Mouse (Mus musculus) liver, adult 10 weeks (tissue): ENCODE results near the gene Rnf216. TPM values are rescaled to one million over a fixed set of nuclear protein-coding genes. Genes with fewer than 3 reads are reported as not detected.

Experiments used
- polyA plus RNA-seq: library from polyadenylated mRNA; stranded (reverse); fragments of 350-450 nt; fragmentation: Illumina TruSeq; extraction: RNeasy Lipid Tissue Mini Kit (QIAGEN cat#74804); gene quantifications from one replicate; pipeline ENCODE4 v1.2.3, GENCODE M21; 2014; ENCODE audit warnings: low read depth, low replicate concordance

The Rnf216 gene
- polyA plus RNA-seq = 11.4 TPM

DNA sequence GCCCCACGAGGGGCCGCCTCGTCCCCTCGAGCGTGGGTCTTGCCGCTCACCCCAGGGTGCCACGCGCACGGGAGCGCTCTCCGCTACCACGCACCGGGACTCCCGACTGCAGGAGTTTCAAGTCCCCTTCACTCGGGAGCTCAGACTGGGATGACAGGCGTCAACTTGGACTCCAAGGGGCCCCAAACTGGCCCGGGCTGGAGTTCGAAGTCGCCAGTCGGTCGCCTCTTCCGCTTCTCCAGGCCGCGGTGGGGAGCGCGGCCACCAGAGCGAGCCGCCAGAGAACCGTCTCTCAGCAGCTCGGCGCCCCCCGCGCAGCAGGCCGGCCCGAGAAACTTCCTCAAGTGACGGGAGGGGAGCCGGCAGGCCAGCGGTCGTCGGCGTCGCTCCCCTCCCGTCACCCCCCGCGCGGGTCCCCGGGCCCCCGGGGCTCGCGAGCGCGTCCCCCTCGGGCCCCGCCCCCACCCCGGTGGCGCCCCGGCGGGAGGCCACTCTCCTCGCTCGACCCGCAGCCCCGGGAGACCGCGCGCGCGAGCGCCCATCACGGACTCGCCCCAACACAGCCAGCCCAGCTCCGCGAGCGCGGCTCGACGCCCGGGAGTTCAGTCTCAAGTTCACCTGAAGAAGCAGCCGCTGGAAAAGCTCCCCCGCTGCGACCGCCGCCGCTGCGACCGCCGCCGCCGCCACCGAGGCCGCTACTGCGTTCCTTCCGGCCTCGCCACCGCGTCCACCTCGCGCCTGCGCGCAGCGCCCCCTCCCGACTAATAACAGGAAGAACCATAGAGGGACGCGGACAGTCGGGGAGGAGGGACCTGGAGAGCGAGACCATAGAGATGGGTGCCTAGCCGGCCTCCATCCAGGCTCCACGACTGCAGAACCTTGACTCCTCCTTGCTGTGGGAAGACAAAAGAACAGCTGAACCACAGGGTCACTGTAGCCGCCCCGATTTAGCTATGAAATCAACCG is at the start of gene Rnf216:
Gene Rnf216 (minus strand): TSS at position 714 of the 966 bp plus-strand sequence.

GRCm38 (mm10) chr5:143147481-143147880 is 34.7 kb upstream of the Rnf216 start, which contains the start of gene Olfr718-ps1:
Gene Olfr718-ps1 (minus strand): TSS chr5:143147581.

GRCm38 (mm10) chr5:142959576-142960556 is 152.9 kb downstream of the Rnf216 start, which contains the start of gene Fscn1:
Gene Fscn1 (plus strand): TSS chr5:142960343.

Other genes with a start within 250 kb of the Rnf216 start
- gene Fbxl18, start 217.6 kb downstream of the Rnf216 start, polyA plus RNA-seq = 0.85 TPM
- 471 TPM for gene Actb, start 206.2 kb downstream of the Rnf216 start, polyA plus RNA-seq
- not detected for gene Fscn1, start 152.7 kb downstream of the Rnf216 start, polyA plus RNA-seq
- not detected for gene Olfr718-ps1, start 34.6 kb upstream of the Rnf216 start, polyA plus RNA-seq
- 2.6 TPM for gene Rbak, start 67.8 kb upstream of the Rnf216 start, polyA plus RNA-seq
- not detected for gene Spdye4b, start 68.0 kb upstream of the Rnf216 start, polyA plus RNA-seq
- gene Spdye4a, start 113.9 kb upstream of the Rnf216 start, polyA plus RNA-seq = not detected
- 3.7 TPM for gene Zfp12, start 122.2 kb upstream of the Rnf216 start, polyA plus RNA-seq
- gene Zfp316, start 157.0 kb upstream of the Rnf216 start, polyA plus RNA-seq = 0.34 TPM
- gene Zfp853, start 180.6 kb upstream of the Rnf216 start, polyA plus RNA-seq = not detected
- gene E130309D02Rik, start 202.4 kb upstream of the Rnf216 start, polyA plus RNA-seq = 1.3 TPM
- 7.0 TPM for gene Zdhhc4, start 216.3 kb upstream of the Rnf216 start, polyA plus RNA-seq
- not detected for gene Grid2ip, start 244.3 kb upstream of the Rnf216 start, polyA plus RNA-seq